Mouse (Mus musculus) intestine, embryonic 15.5 days (tissue): Measurements from ENCODE around the gene Ces1d. TPM values are rescaled to one million over a fixed set of nuclear protein-coding genes. Genes with fewer than 3 reads are reported as not detected.

Source experiments
- ATAC-seq: fragments of 200-750 bp; cut with Nextera tagmentation; 2 replicates; pipeline ENCODE4 v1.8.0; 2017; ENCODE audit warnings: moderate TSS enrichment, moderate library complexity
- H3K27ac ChIP-seq: fragments of 300-500 bp; sonication (generic); 2 replicates; pipeline ENCODE4 v1.5.1; 2015; ENCODE audit warnings: mild to moderate bottlenecking, inconsistent platforms
- H3K27me3 ChIP-seq: fragments of 300-500 bp; sonication (generic); replicated peaks from 2 replicates; pipeline ENCODE4 v1.6.1; 2015; ENCODE audit warnings: inconsistent platforms
- H3K36me3 ChIP-seq: fragments of 300-500 bp; sonication (generic); 2 replicates; pipeline ENCODE4 v1.6.1; 2015; ENCODE audit warnings: inconsistent platforms
- H3K4me1 ChIP-seq: fragments of 300-500 bp; sonication (generic); replicated peaks from 2 replicates; pipeline ENCODE4 v1.6.1; 2015; ENCODE audit warnings: inconsistent platforms
- H3K4me2 ChIP-seq: fragments of 300-500 bp; sonication (generic); replicated peaks from 2 replicates; pipeline ENCODE4 v1.6.1; 2015; ENCODE audit warnings: mild to moderate bottlenecking, inconsistent platforms
- H3K4me3 ChIP-seq: fragments of 300-500 bp; sonication (generic); replicated peaks from 2 replicates; pipeline ENCODE4 v1.5.1; 2015; ENCODE audit warnings: inconsistent platforms
- H3K9ac ChIP-seq: fragments of 300-500 bp; sonication (generic); 2 replicates; pipeline ENCODE4 v1.6.1; 2015; ENCODE audit warnings: inconsistent platforms
- H3K9me3 ChIP-seq: fragments of 300-500 bp; sonication (generic); 2 replicates; pipeline ENCODE4 v1.6.1; 2016; ENCODE audit warnings: inconsistent platforms
- WGBS: fragments of 180-500 bp; shearing (Covaris S2); methylation state at CpG from one replicate; pipeline ENCODE4 v1.1.7; 2015; 5-methylcytosine and 5-hydroxymethylcytosine counted together
- polyA plus RNA-seq: library from polyadenylated mRNA; unstranded; fragments of >200 nt; fragmentation: Nextera tagmentation; extraction: Ambion mirVana; gene quantifications from 2 replicates; pipeline ENCODE4 v1.2.1, GENCODE M21; 2015

Gene Ces1d
- polyA plus RNA-seq, 1 experiment from 2014 or later, result 1.5 TPM

GRCm38 (mm10) chr8:93126476-93126875 is 71.2 kb downstream of the Ces1d start:
- no peak overlapping the region for H3K4me3 ChIP-seq
- no peak for ATAC-seq
- WGBS, result 63% methylated on average over 2 of the region's 2 CpGs
- H3K4me1 ChIP-seq, result no peaks in the 10 kb centered on the region
- no peaks in the 10 kb centered on the region for H3K27me3 ChIP-seq
- no peak overlapping the region for H3K9ac ChIP-seq
- H3K9me3 ChIP-seq, result no peaks in the 10 kb centered on the region
- H3K4me2 ChIP-seq, result no peak overlapping the region
- no peaks in the 10 kb centered on the region for H3K36me3 ChIP-seq
- H3K27ac ChIP-seq, result no peak overlapping the region

- no peak overlapping the region for H3K9ac ChIP-seq
Measured at GRCm38 (mm10) chr8:93122005-93122404, 75.6 kb downstream of the Ces1d start.

More at GRCm38 (mm10) chr8:93122005-93122404, 75.6 kb downstream of the Ces1d start:
- H3K4me3 ChIP-seq, result no peak overlapping the region
- H3K36me3 ChIP-seq, result no peaks in the 10 kb centered on the region
- no peak overlapping the region for H3K27ac ChIP-seq
- H3K27me3 ChIP-seq, result no peaks in the 10 kb centered on the region
- H3K4me1 ChIP-seq, result no peaks in the 10 kb centered on the region
- no peak for ATAC-seq
- H3K9me3 ChIP-seq, result no peaks in the 10 kb centered on the region
- 80% methylated on average over 1 of the region's 1 CpGs for WGBS
- no peak overlapping the region for H3K4me2 ChIP-seq

Other genes with a start within 250 kb of the Ces1d start
- 0.71 and 1.3 TPM in 2 replicates for gene Slc6a2, start 237.8 kb downstream of the Ces1d start, polyA plus RNA-seq
- not detected in 2 replicates for gene Ces1a, start 149.6 kb downstream of the Ces1d start, polyA plus RNA-seq
- 0.14 and 0.16 TPM in 2 replicates for gene Ces1b, start 117.8 kb downstream of the Ces1d start, polyA plus RNA-seq
- gene Ces1c, start 66.6 kb downstream of the Ces1d start, polyA plus RNA-seq, result 1.2 and 1.9 TPM in 2 replicates
- gene Ces1e, start 31.8 kb upstream of the Ces1d start, polyA plus RNA-seq, result 1.7 and 2.8 TPM in 2 replicates
- gene Ces1f, start 81.9 kb upstream of the Ces1d start, polyA plus RNA-seq, result 0.11 and 0.14 TPM in 2 replicates
- gene Ces1g, start 139.5 kb upstream of the Ces1d start, polyA plus RNA-seq, result 0.08 and 0.15 TPM in 2 replicates
- gene Ces1h, start 181.9 kb upstream of the Ces1d start, polyA plus RNA-seq, result not detected in 2 replicates